Mouse (Mus musculus): ENCODE data around the gene Clec12a.
"Not testable (repeated sequence)": the region's sequence is repeated elsewhere in the genome, so short reads cannot be mapped to it uniquely, and the experiment has no call there.

Gene Clec12a

GRCm38 (mm10) chr6:129342391-129342790 is at the start of gene Clec12a:
Gene Clec12a, plus strand, starts transcription at chr6:129342691.
- DNase-seq = not testable (repeated sequence)

- no peak for DNase-seq
Measured at GRCm38 (mm10) chr6:129304180-129304579, 38.3 kb upstream of the Clec12a start.

GRCm38 (mm10) chr6:129312499-129312898 is 30.0 kb upstream of the Clec12a start:
- DNase-seq = no peak

GRCm38 (mm10) chr6:129314655-129315168 is 27.8 kb upstream of the Clec12a start:
- DNase-seq = no peak

GRCm38 (mm10) chr6:129315698-129316097 is 26.8 kb upstream of the Clec12a start:
- DNase-seq = no peak

- DNase-seq = no peak
Measured at GRCm38 (mm10) chr6:129316463-129316862, 26.0 kb upstream of the Clec12a start.

GRCm38 (mm10) chr6:129318395-129318794 is 24.1 kb upstream of the Clec12a start:
- DNase-seq = no peak

GRCm38 (mm10) chr6:129319331-129319730 is 23.2 kb upstream of the Clec12a start:
- DNase-seq = no peak

GRCm38 (mm10) chr6:129326016-129326415 is 16.5 kb upstream of the Clec12a start:
- DNase-seq = no peak

- DNase-seq = no peak
Measured at GRCm38 (mm10) chr6:129326568-129327150, 15.8 kb upstream of the Clec12a start.

- no peak for DNase-seq
Measured at GRCm38 (mm10) chr6:129331610-129332009, 10.9 kb upstream of the Clec12a start, which contains the start of gene 4922502D21Rik. Gene 4922502D21Rik, minus strand, starts transcription at chr6:129331796.

GRCm38 (mm10) chr6:129333674-129334078 is 8.8 kb upstream of the Clec12a start:
- peak; percentile 36 to 67 for DNase-seq

GRCm38 (mm10) chr6:129337751-129338150 is 4.7 kb upstream of the Clec12a start:
- no peak for DNase-seq

- DNase-seq = no peak
Measured at GRCm38 (mm10) chr6:129344408-129344807, 1.9 kb downstream of the Clec12a start.

- DNase-seq = peak; percentile 9 to 15
Measured at GRCm38 (mm10) chr6:129349524-129350352, 7.2 kb downstream of the Clec12a start.

GRCm38 (mm10) chr6:129351091-129351490 is 8.6 kb downstream of the Clec12a start:
- DNase-seq = no peak

GRCm38 (mm10) chr6:129355774-129356173 is 13.3 kb downstream of the Clec12a start:
- DNase-seq = no peak

GRCm38 (mm10) chr6:129356430-129356829 is 13.9 kb downstream of the Clec12a start:
- DNase-seq = no peak

- no peak for DNase-seq
Measured at GRCm38 (mm10) chr6:129359515-129359914, 17.0 kb downstream of the Clec12a start.

GRCm38 (mm10) chr6:129363942-129364341 is 21.5 kb downstream of the Clec12a start:
- no peak for DNase-seq

- DNase-seq = peak in 1 of 2 experiments; percentile 55
Measured at GRCm38 (mm10) chr6:129365959-129366359, 23.5 kb downstream of the Clec12a start.

GRCm38 (mm10) chr6:129369374-129370132 is 27.1 kb downstream of the Clec12a start:
- DNase-seq = no peak

- DNase-seq = no peak
Measured at GRCm38 (mm10) chr6:129374937-129375471, 32.5 kb downstream of the Clec12a start.
